Mouse (Mus musculus) testis, adult 2 months (tissue): ENCODE results near the gene Slc24a2.

Experiments
- CTCF ChIP-seq: fragments of 200-500 bp; IDR thresholded peaks from 2 replicates; pipeline ENCODE4 v1.5.1; 2012; ENCODE audit warnings: low read depth, mild to moderate bottlenecking, inconsistent platforms, low read length, moderate library complexity; ENCODE audit not compliant: control insufficient read depth, insufficient read depth, insufficient replicate concordance
- POLR2A ChIP-seq: fragments of 200-500 bp; IDR thresholded peaks from 2 replicates; pipeline ENCODE4 v1.6.1; 2012; ENCODE audit warnings: low read depth, mild to moderate bottlenecking, inconsistent platforms, low read length, moderate library complexity; ENCODE audit not compliant: control insufficient read depth

DNA sequence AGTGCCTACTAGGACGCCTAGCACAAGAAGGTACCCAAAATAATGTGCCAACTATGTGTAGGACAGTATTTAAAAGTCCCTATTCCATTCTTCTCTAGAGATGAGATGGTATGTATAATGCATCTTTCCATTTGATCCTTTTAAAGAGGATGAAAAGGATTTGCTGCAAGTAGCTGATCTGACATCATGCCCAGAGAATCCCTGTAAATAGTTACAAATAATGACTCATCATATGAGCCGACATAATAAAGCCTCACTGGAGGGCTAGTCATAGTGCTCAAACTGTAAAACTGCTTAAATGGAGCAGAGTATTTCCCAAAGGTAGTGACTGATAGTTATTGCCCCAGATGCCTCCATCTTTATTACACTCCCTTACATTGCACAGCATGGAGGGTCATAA lies 183.1 kb downstream of the Slc24a2 start:
- TF ChIP-seq POLR2A, result no peak
- TF ChIP-seq CTCF, result no peak
